Mouse (Mus musculus): ENCODE measurements around the gene Zfp804b.
"Not testable (repeated sequence)": the region's sequence is repeated elsewhere in the genome, so short reads cannot be mapped to it uniquely, and the experiment has no call there.

The Zfp804b gene

GRCm38 (mm10) chr5:7344145-7345010, at the start of gene Zfp804b:
TSS of gene Zfp804b (minus strand) at chr5:7344756.
- peak; percentile 37 for DNase-seq

GRCm38 (mm10) chr5:7364616-7365015, 20.1 kb upstream of the Zfp804b start:
- not testable (repeated sequence) for DNase-seq

GRCm38 (mm10) chr5:7345011-7345389, 444 bp upstream of the Zfp804b start:
- no peak for DNase-seq

GRCm38 (mm10) chr5:7325594-7325993, 19.0 kb downstream of the Zfp804b start:
- DNase-seq, result no peak

- DNase-seq, result no peak
Measured at GRCm38 (mm10) chr5:7303819-7304218, 40.7 kb downstream of the Zfp804b start, which contains the start of gene Tex47. TSS of gene Tex47 (plus strand) at chr5:7304119.

GRCm38 (mm10) chr5:7302969-7303368, 41.6 kb downstream of the Zfp804b start:
- no peak for DNase-seq

- no peak for DNase-seq
Measured at GRCm38 (mm10) chr5:7284336-7284735, 60.2 kb downstream of the Zfp804b start.

GRCm38 (mm10) chr5:7276659-7277455, 67.7 kb downstream of the Zfp804b start:
- DNase-seq, result no peak

GRCm38 (mm10) chr5:7177589-7177988, 167.0 kb downstream of the Zfp804b start:
- no peak for DNase-seq

GRCm38 (mm10) chr5:7139658-7140057, 204.9 kb downstream of the Zfp804b start:
- DNase-seq, result no peak

GRCm38 (mm10) chr5:7102387-7102786, 242.2 kb downstream of the Zfp804b start:
- no peak for DNase-seq

- DNase-seq, result no peak
Measured at GRCm38 (mm10) chr5:7073936-7074631, 270.5 kb downstream of the Zfp804b start.

- DNase-seq, result no peak
Measured at GRCm38 (mm10) chr5:7007468-7007867, 337.1 kb downstream of the Zfp804b start.

- DNase-seq, result no peak
Measured at GRCm38 (mm10) chr5:6983993-6984392, 360.6 kb downstream of the Zfp804b start.

- no peak for DNase-seq
Measured at GRCm38 (mm10) chr5:6934837-6935236, 409.7 kb downstream of the Zfp804b start.

- no peak for DNase-seq
Measured at GRCm38 (mm10) chr5:6911290-6911689, 433.3 kb downstream of the Zfp804b start.

- no peak for DNase-seq
Measured at GRCm38 (mm10) chr5:6881396-6881795, 463.2 kb downstream of the Zfp804b start.

- no peak for DNase-seq
Measured at GRCm38 (mm10) chr5:6871566-6871965, 473.0 kb downstream of the Zfp804b start.

GRCm38 (mm10) chr5:6870970-6871369, 473.6 kb downstream of the Zfp804b start:
- no peak for DNase-seq

GRCm38 (mm10) chr5:6795396-6795795, 549.2 kb downstream of the Zfp804b start:
- no peak for DNase-seq

- no peak for DNase-seq
Measured at GRCm38 (mm10) chr5:6769357-6769892, 575.1 kb downstream of the Zfp804b start.
